Mouse (Mus musculus): ENCODE results near the gene Ltk.

Ltk gene

DNA sequence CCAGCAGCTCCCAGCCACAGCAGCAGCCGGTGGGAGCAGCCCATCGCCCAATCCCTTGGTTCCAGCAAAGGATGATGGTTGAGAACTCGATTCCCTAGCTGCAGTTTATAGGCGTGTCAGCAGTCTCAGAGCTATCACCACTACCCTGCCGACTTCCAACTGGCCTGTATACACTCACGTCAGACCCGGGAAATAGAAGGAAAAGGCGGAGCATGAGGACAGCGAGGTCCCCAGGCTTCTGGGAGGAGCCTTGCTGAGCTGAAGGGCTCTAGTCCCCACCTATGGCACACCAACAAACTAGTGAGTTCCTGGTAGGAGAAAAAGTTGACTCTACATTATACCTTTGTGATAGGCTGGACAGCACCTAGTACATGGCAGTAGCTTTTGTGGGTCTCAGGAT, at the start of gene Ltk:
Gene Ltk (minus strand): TSS at position 181 of the 400 bp plus-strand sequence.
- no peak for DNase-seq (ENCODE audit: low spot score)

- DNase-seq (ENCODE audit: low spot score): no peak
These were observed 48.6 kb upstream of the Ltk start for GRCm38 (mm10) chr2:119808881-119809280.

DNA sequence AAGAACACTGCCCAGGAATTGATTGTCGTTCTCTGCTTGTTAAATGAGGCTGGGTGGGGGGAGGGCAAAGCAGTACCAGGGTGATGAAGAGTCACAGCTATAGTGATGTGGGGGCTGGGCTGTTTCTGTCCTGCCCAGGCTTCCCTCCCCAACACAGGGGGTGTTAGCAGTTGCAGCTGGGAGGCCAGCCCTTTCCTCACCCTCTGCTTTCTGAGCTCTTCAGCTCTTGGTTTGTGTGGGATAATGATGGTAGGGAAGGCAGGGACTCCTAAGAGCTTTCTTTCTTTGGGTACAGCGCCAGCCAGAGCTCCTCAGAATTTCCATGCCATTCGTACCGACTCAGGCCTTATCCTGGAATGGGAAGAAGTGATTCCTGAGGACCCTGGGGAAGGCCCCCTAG, 48.2 kb upstream of the Ltk start:
- no peak for DNase-seq (ENCODE audit: low spot score)

GRCm38 (mm10) chr2:119805536-119805935, 45.3 kb upstream of the Ltk start:
- DNase-seq (ENCODE audit: low spot score): no peak

DNA sequence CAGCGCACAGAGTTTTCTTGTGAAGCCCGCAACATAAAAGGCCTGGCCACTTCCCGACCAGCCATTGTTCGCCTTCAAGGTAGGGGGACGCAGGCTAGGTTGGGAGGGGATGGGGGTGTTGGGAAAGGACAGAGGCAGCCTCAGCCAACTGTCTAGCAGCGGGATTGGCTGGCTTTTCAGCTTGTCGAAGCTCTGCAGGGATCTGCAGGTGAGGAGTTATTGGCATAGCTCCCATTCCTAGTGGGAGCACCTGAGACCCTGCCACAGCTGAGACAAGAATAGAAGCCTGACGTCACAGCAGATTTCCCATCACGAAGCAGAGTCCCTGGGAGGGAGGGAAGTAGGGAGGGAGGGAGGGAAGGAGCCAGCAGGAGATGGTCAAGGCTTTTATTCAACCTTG, 44.5 kb upstream of the Ltk start:
- DNase-seq (ENCODE audit: low spot score): no peak

GRCm38 (mm10) chr2:119804275-119804628, 44.0 kb upstream of the Ltk start:
- no peak for DNase-seq (ENCODE audit: low spot score)

GRCm38 (mm10) chr2:119803618-119804274, 43.5 kb upstream of the Ltk start:
- DNase-seq (ENCODE audit: low spot score): no peak

DNA sequence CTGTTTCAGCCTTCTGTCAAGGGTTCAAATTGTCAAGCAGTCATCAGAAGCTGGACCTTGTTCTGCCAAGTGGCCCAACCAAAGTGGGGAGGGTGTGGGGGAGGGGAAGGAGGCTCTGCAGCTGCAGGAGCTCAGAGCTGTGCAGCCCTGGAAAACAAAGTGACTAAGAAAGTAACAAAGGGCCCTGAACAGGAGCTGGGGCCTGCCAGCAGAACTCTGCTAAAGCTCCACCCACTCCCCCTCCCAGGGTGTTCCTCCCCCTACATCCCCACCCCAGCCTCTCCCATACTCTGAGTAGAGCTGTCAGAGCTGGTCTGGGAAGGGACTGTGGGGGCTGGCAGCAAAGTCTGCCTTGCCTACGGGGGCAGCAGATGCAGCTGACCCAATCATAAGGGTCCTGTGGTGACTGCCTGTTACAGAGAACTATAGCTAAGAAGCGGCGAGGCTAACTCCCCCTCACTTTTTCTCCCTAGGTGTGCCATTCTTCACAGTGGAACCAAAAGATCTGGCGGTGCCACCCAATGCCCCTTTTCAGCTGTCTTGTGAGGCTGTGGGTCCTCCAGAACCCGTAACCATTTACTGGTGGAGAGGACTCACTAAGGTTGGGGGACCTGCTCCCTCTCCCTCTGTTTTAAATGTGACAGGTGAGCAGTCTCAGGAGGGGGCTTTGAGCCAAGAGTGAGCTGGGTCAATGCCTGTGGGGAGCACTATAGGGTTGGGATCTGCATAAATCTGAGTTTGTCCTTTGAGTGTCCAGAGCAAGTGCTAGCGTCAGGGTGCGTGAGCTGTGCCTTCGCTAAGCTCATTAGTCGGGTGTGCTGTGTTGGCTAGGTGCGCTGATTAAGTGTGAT, 42.8 kb upstream of the Ltk start:
- DNase-seq (ENCODE audit: low spot score): no peak

GRCm38 (mm10) chr2:119800876-119801846, 40.9 kb upstream of the Ltk start:
- no peak for DNase-seq (ENCODE audit: low spot score)

DNA sequence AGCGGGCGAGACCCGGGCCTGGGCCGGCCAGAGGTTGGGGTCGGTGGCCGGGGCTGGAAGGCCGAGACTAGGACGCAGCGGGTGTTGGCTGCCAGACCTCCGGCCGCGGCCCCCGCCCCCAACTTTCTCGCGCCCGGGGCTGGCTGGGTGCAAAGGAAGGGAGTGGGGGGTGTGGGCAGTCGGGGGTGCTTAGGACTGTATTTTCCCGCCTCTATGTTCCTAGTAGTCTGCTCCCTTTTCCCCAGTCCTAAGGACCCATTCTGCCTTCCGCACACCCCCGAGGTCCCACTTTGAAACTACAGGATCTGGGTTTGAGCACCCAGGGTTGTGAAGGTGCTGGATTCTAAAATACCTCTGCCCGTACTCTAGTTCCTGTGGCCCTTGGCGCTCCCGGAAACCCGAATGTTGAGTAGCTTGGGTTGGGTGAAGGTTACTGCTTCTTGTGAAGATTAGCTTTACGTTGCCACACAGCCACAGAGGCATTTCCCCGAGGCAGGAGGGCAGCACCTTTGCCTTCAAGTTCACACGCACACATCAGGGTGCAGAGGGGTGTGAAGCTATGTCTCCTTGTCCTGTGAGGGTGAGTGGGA, 39.8 kb upstream of the Ltk start:
- no peak for DNase-seq (ENCODE audit: low spot score)

DNA sequence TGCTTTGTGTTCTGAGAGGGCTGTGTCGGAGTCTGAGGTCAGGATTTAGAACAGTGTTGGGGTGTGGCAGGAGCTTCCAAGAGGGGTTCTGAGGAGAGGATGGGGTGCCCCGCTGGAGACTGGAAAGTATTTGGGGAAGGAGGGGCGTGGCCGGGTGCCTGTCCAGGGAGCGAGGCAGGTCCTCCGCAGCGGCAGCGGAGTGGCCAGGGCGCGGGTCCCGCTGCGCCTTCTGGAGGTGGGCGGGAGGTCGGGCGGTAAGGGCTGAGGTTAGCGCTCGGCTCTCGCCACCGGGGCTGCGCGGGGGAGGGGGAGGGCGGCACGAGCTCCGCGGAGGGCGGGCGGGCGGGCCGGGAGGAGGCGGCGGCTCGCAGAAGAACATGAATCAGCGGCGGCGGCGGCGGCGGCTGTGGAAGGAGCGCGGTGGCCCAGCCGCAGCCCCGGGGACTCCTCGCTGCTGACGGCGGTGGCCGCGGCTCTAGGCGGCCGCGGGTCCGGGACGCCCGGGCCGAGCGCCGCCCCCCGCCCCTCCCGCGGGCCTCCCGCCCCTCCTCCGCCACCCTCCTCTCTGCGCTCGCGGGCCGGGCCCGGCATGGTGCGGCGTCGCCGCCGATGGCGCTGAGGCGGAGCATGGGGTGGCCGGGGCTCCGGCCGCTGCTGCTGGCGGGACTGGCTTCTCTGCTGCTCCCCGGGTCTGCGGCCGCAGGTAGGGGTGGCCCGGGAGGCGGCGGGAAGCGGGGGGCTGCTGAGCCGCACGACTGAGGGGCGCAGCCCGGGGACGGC, 39.1 kb upstream of the Ltk start:
- DNase-seq (ENCODE audit: low spot score): peak; percentile 8

- no peak for DNase-seq (ENCODE audit: low spot score)
These were observed 38.2 kb upstream of the Ltk start for GRCm38 (mm10) chr2:119798246-119798927.

GRCm38 (mm10) chr2:119797279-119797783, 37.1 kb upstream of the Ltk start, which contains the start of gene Tyro3:
TSS of gene Tyro3 (plus strand) at chr2:119797733.
- DNase-seq (ENCODE audit: low spot score): no peak

- no peak for DNase-seq (ENCODE audit: low spot score)
These were observed 29.8 kb upstream of the Ltk start for GRCm38 (mm10) chr2:119789996-119790395.

- peak; percentile 70 for DNase-seq (ENCODE audit: low spot score)
These were observed 27.1 kb upstream of the Ltk start, which contains the start of gene Rpap1 for GRCm38 (mm10) chr2:119787206-119787883. TSS of gene Rpap1 (minus strand) at chr2:119787537.

- DNase-seq (ENCODE audit: low spot score): no peak
These were observed 7.0 kb upstream of the Ltk start for GRCm38 (mm10) chr2:119767246-119767645.

- no peak for DNase-seq (ENCODE audit: low spot score)
These were observed 3.7 kb upstream of the Ltk start for GRCm38 (mm10) chr2:119763924-119764323.

GRCm38 (mm10) chr2:119762276-119762675, 2.0 kb upstream of the Ltk start:
- no peak for DNase-seq (ENCODE audit: low spot score)
